Mouse (Mus musculus) thymus, postnatal 36 days (tissue): Measurements from ENCODE around the gene Denr.

Experiments
- DNase-seq, 2 experiments: peaks; one replicate each; pipeline ENCODE4 v3.0.0; 2022; ENCODE audit warnings: mixed read lengths in 2 of 2

Denr gene

DNA sequence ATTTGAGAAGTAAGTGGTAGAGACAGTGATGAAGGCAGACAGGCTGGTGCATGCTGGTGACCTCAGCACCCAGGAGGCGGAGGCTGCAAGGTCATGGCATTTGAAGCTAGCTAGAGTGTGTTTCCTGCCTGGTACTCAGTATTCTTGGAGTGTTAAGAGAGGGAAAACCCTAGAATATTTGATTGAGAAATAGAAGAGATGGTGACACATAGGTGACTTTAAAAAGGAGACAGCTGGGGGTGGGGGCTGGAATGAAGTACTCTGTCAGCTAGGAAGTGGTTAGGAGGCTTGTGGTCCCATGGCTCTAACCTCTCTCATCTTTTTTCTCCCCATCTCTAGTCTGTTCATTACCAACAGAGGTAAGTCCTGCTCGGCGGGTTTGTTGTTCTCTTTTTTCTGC is 7.9 kb downstream of the Denr start:
- no peak for DNase-seq

- DNase-seq: no peak
These were observed 15.1 kb downstream of the Denr start for GRCm38 (mm10) chr5:123922112-123922511.

DNA sequence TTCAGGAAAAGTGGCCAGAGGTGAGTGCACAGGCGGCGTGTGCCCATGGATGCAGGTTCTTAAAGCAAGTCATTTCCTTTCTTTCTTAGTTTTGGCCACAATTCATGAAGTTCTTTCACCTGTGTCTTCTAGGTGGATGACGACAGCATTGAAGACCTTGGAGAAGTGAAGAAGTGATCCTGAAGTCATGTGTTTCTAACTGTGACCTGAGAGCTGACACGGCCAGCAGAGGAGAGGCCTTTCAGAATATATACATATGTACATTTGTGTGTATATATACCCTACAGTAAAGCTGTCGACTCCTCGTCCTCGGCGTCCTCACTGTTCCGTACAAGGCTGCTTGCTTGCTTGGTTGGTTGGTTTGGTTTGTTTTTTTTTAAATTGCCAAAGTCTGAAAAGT is 20.1 kb downstream of the Denr start, which contains the start of gene Gm43518:
Gene Gm43518, plus strand, starts transcription at position 301 of the 400 bp plus-strand sequence.
- no peak for DNase-seq

DNA sequence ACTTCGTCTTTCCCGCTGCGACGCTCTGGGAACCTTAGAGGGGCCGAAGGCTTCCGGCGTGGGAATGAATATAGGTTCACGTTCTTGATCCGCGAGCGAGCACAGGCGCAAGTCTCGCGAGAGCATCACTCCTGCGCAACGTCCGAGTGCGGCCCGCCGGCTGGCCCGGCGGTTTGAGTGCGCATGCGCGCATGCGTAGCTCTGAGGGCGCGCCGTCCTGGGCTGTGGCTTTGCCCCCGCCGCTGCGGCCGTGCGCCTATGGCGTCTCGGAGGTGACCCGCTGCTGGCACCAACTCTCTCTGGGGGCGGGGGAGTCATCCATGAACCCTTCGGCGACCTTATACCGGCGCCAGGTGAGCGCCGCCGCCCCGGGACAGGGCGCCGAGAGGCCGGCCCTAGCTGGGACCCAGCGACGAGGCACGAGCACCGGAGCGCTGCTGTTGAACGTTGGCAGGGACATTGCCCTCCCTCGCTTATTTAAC is 23.6 kb downstream of the Denr start, which contains the start of gene Ccdc62:
Gene Ccdc62, plus strand, starts transcription at position 172 of the 482 bp plus-strand sequence.
- peak; percentile 89 to 93 for DNase-seq

- no peak for DNase-seq
These were observed 24.2 kb downstream of the Denr start for GRCm38 (mm10) chr5:123931131-123931530.

DNA sequence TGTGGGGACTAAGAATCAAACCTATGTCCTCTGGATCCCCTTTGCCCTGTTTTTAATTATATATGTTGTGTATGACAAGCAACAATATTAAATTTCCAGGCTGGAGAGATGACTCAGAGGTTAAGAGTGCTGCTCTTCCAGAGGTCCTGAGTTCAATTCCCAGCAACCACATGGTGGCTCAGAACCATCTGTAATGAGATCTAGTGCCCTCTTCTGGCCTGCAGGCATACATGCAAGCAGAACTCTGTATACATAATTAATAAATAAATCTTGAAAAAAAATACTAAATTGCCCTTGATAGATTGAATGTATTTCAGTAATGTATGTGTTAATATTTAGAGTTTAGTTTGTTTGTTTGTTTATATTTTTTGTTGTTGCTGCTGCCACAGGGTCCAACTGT is 26.0 kb downstream of the Denr start:
- no peak for DNase-seq

GRCm38 (mm10) chr5:123933556-123933955 is 26.6 kb downstream of the Denr start:
- DNase-seq: no peak

GRCm38 (mm10) chr5:123933957-123934591 is 27.1 kb downstream of the Denr start:
- no peak for DNase-seq

DNA sequence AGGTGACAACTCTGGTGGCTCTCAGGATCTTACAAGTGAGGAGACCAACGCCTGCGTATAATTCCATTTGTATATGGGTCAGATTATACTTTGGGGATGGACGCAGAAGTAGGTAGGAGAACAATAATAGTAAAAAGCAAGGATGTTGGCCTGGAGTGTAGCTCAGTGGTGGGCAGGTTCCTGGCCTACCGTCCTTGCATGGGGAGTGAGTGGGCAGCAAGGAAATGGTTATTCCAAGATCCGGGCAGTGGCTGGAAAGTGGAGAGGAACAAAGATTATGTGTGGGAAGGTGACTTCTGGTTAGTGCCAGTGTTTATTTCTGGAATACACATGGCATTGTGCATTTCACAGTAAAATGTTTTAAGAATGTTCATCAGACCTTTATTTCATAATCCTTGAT is 29.0 kb downstream of the Denr start:
- no peak for DNase-seq

- no peak for DNase-seq
These were observed 31.5 kb downstream of the Denr start for GRCm38 (mm10) chr5:123938479-123938878.

- DNase-seq: no peak
These were observed 39.6 kb downstream of the Denr start for GRCm38 (mm10) chr5:123946546-123946945.

DNA sequence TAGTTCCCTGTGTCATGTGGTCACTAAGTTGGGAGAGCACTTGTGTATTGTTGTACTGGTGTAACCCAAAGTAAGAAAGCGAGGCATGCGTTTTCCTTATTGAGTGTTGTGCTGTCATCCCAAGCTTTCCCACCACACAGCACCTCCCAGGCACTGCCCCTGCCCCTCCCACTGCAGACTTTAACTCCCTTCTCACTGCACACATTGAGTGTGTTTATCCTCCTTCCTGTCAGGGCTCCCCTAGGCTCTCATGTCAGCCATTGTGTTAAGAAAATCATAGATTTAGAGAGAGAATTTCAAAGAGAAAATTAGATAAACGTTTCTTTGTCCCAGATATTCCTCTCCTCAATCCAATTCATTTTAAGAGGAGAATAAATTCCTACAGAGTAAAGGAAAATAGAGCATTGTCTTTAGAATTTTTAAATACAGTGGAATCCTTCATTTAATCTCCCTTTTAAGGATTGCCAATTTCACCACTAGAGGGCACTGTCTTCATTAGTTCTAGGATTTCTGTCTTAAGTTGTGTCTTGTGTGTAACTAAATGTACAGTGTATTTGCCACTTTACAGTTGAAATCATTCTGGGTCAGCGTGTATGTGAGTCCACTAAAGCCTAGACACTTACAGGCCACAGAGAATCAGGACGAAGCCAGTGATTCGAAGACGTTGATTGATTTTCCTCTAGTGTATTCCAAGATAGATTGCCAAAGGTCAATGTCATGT is 40.2 kb downstream of the Denr start:
- no peak for DNase-seq

GRCm38 (mm10) chr5:123952365-123953045 is 45.5 kb downstream of the Denr start:
- no peak for DNase-seq

DNA sequence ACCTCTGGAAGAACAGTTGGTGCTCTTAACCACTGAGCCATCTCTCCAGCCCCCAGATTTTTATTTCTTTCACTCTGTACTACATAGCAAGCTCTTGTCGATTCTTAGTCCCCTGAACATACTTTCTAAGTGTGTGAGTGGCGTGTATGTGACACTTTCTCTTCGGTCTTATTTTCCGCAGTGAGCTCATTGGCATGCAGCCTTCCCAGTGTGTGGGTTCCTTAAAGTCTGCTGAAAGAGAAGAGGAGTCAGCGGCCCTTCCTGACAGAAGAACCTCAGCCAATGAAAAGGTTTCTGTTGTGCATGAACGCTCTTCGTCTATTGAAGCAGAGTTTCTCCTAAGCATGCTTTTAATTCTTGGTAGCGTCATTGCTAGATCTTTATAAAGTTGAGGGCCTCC is 50.2 kb downstream of the Denr start:
- DNase-seq: no peak

DNA sequence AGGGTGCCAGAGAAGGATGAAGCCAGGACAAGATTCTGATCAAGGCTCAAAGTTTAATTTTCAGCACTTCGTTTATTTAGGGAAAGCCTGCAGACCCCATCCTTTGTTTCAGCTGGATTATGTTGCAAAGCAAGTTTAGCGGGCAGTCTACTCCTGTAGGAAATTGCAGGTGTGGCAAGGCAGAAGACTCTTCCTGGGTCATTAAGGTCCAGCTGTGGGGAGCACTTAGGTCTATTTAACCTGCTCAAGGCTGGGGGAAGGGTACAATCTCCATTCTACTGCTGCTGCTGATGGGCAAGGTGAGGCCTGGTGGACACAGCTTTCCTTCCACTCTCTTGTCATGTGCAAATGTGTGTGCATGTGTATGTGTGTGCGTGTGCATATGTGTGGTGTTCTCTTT is 52.0 kb downstream of the Denr start:
- no peak for DNase-seq

DNA sequence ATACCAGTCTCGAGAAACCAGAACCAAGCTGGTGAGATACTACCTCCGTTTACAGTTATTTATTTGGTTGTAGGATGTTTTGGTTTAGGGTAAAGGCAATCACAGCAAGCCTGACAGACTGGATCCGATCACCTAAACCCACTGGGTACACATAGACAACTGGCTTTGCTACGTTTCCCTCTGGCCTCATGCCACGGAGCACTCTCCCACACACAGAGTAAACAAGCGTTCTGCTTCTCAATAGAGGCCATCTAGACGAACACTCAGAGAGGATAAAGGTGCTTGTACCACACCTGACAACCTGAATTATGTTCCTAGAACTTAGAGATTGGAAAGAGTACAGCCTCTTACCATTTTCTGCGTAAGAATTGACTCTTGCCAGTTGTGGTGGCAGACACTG is 53.2 kb downstream of the Denr start:
- DNase-seq: no peak

- no peak for DNase-seq
These were observed 54.1 kb downstream of the Denr start for GRCm38 (mm10) chr5:123961046-123961445.

DNA sequence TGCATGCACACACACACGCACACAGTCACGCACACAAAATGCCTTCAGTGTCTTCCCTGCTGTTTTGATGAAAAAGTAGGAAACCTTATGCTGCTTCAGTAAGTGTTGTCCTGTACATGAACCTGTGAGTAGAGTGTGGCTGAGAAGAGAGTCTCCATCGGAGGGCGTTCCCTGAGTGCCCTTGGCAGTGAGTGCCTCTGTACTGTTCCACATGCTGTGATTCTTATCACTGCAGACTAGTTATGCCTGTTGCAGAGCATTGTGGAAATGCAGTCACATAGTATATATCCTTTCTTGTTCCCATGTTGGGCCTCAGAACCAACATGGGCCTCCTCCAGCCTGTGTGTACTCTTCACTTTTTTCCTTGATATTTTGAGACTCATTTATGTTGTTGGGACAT is 57.2 kb downstream of the Denr start:
- DNase-seq: no peak

- no peak for DNase-seq
These were observed 59.8 kb downstream of the Denr start for GRCm38 (mm10) chr5:123966759-123967158.

DNA sequence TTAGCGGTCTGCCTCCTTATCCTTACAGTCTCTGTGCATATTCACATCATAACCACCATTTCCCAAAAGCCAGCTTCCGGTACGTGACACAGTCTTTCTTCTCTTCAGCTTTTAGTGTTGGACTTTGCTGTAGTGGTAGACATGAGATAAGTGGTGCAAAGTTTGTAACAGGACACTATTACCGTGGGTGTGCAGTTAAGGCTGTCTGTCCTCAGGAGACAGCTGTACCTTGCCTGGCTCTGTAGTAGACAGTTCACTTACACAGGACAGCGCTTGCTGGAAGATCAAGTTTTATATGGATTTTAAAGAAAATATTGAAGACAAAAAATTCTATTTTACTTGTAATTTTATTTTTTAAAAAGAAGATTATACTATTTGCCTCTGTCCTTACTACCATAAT is 61.5 kb downstream of the Denr start:
- DNase-seq: no peak

GRCm38 (mm10) chr5:123969216-123969615 is 62.2 kb downstream of the Denr start:
- DNase-seq: no peak

GRCm38 (mm10) chr5:123970576-123970975 is 63.6 kb downstream of the Denr start:
- no peak for DNase-seq

DNA sequence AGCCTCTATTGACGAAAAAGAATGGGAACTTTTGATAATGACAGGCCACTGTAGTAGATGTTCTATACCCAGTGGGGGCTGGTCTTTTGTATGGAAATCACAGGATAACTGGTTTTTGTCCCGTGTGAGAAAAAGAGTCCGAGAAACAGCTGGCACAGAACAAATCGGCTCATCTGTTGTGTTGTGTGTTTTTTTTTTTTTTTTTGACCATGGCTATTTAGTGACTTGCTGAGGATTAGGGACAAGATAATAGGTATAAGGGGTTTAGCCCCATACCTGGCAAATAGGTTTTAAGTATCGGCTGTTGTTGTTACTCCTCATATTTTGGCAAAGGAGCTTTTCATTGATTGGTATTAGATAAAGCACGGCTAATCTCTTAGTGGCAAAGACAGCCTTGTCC is 65.5 kb downstream of the Denr start:
- no peak for DNase-seq
